Mouse (Mus musculus): ENCODE measurements around the gene Ino80d.

Ino80d gene

DNA sequence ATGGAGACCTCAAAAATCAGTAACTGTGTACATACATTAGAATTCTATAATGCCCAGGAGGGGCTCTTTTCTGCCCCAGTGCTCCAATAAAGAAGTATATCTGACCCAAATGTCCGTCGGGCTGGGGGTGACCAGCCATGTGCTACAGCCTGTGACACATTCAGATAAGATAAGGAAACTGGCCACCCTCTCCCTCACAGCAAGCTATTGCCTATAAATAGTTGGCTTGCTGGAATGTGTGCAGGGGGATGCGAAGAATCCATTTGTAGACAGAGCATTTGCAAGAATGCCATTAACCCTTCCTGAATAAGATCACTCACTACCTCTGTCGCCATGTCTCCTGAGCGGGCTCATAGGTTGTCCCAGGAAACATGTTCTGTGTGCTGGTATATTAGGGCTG lies 121.8 kb downstream of the Ino80d start:
- DNase-seq (ENCODE audit: extremely low read depth, low read depth, low spot score), result no peak

DNA sequence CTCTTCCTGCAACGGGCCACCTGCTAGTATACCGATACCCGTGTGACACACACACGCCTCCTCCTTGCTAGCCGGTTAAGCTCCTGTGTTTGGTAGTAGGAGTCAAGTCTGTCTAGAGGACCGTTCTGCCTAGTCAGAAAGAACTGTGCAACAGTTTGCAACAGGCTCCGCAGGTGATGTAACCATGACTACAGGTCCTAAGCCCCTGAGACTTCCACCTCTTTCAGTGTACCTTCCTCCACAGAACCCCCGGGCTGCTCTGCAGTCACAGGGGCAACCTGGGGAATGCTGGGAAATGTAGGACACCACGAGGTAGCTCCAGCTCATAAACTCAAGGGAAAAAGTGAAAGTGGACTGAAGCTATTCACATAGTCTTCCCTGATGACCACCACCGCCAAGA lies 123.4 kb downstream of the Ino80d start:
- DNase-seq (ENCODE audit: extremely low read depth, low read depth, low spot score), result no peak

- DNase-seq (ENCODE audit: extremely low read depth, low read depth, low spot score), result no peak
These were observed 126.9 kb downstream of the Ino80d start for GRCm38 (mm10) chr1:62987561-62987960.

- DNase-seq (ENCODE audit: extremely low read depth, low read depth, low spot score), result no peak
These were observed 128.2 kb downstream of the Ino80d start for GRCm38 (mm10) chr1:62986267-62986666.

DNA sequence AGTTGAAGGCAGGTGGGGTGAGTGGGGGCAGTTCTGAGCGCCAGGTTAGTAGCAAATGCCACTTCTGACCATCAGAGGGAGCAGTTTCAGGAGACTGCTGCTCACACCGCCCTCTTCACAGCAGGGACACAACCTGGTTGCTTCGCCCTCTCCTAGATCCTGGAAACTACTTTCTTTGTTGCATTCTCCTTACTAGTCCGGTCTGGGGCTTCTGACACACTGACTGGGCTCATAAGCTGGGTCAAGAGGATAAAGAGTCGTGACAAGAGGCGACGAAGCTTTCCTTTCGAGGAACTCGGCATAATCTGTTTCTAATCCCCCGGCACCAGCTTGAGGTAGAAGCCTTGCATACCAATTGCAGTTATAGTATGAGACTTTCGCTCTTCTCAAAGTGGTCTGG lies 129.9 kb downstream of the Ino80d start:
- DNase-seq (ENCODE audit: extremely low read depth, low read depth, low spot score), result no peak

DNA sequence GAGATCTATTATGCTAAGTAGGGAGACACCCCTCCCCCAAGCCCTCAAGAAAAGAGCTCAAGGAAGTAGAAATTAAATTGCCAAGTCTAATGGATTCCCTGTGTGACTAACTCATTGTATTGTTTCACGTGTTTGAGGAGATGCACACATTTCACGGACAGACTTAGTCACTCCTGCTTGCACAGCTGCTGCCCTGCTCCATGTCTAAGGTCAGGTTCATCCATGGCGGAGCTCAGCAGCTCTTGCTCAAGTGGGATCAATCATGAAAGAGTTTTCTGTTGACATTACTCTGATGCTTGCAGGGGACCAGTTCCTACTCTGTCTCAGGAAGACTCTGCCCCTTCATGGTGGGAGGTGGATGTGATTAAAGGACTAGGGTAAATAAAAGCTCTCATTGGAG lies 137.7 kb downstream of the Ino80d start:
- DNase-seq (ENCODE audit: extremely low read depth, low read depth, low spot score), result no peak

GRCm38 (mm10) chr1:62966885-62967284 lies 147.6 kb downstream of the Ino80d start:
- no peak for DNase-seq (ENCODE audit: extremely low read depth, low read depth, low spot score)

DNA sequence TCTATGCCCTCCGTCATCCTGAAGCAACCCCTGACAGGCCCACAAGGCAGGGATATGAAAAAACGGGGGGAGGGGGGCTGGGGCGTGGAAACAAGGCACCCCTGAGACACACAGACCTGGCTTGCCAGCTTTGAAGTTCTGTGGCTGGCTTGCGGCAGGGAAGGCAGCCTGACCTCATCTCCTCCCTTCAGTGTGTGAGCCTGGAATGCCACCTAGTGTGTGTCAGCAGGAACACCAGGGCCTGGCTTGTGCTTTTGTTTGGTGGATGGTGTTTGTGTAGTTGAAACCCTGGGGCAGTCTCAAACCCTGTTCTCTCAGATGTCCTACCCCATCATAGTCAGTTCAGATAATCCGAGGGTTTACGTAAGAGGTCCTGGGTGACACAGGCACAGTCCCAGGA lies 150.2 kb downstream of the Ino80d start:
- DNase-seq (ENCODE audit: extremely low read depth, low read depth, low spot score), result no peak

DNA sequence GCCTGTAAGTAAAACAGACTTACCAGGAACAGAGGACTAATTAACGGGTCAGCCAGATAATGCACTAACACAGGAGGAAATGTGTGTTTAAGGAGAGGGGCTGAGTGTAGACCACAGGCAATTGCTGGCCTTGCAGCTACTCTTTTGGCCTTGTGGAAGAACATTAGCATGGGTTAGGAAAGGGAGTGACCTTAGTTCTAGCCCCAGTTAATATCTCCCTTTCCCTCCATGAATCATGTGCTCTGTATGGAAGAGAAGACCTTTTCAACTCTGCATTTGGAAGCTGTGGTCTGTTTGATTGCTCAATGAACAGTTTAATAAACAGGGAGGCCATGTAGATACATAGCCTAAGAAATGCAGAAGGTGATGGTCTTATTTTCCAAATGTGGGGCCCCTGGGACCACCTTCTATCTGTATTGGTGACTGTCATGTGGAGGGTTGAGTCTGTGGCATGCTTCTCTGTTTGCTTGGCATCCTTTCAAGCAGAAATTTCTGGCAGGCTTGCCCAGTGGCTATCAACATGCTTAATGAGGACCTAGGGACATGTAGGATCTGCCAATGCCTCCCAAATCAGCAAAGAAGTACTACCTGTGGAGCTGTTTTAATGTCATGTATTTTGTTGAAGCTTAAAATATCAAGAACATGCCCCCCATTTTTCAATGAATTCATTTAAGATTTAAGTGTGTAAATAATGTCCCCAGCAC lies 157.4 kb downstream of the Ino80d start:
- DNase-seq (ENCODE audit: extremely low read depth, low read depth, low spot score), result no peak

DNA sequence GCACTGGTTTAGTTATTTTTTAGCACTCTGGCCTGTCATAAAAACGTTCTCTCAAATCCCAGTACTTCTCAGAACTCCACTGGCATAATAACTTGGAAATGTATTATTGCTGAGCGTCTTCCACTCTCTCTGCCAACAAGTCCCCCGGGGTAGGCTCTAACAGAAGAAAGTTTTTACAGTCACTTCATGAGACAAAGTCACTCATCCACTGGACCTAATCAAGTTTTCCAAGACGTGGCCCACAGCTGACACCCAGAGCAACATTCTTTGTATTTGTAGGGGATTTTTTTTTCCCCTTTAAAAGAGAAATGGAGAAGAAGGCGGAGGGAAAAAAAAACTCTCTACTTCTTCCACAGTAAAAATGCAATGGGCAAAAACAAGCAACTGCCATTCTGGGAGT lies 157.9 kb downstream of the Ino80d start:
- DNase-seq (ENCODE audit: extremely low read depth, low read depth, low spot score), result no peak

GRCm38 (mm10) chr1:62955340-62955739 lies 159.1 kb downstream of the Ino80d start:
- DNase-seq (ENCODE audit: extremely low read depth, low read depth, low spot score), result no peak

DNA sequence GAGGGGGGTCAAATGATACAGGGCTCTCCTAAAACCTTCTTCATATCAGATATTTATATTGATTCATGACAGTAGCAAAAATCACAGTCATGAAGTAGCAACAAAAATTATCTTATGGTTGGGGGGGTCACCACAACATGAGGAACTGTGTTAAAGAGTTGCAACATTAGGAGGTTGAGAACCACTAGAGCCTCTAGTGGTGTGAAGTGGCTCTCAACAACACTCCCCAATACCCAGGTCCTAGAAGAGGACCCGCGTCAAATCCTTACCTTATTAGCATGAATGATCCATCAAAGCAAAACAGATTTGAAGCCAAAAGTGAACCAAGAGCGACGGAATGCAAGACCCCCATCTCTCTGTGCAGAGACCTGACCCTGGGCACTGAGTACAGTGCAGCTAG lies 161.4 kb downstream of the Ino80d start:
- no peak for DNase-seq (ENCODE audit: extremely low read depth, low read depth, low spot score)

DNA sequence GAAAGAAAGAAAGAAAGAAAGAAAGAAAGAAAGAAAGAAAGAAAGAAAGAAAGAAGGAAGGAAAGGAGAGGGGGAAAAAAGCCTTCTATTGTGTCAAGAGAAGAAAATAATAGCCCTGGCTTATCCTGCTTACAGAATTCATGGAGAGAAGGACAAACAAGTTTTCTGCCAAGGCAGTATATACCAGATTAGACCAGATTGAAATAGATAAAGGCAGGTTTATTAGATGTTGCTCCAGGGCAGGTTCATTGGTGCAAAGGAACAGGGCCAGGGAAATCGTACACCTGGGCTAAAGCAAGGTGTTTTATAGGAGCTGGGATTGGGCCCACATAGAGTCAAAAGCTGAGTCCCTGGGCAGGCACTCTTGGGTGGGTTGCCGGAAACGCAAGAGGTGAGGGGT lies 162.1 kb downstream of the Ino80d start:
- DNase-seq (ENCODE audit: extremely low read depth, low read depth, low spot score), result peak; percentile 68

GRCm38 (mm10) chr1:62951067-62951809 lies 163.2 kb downstream of the Ino80d start:
- DNase-seq (ENCODE audit: extremely low read depth, low read depth, low spot score), result peak; percentile 95

DNA sequence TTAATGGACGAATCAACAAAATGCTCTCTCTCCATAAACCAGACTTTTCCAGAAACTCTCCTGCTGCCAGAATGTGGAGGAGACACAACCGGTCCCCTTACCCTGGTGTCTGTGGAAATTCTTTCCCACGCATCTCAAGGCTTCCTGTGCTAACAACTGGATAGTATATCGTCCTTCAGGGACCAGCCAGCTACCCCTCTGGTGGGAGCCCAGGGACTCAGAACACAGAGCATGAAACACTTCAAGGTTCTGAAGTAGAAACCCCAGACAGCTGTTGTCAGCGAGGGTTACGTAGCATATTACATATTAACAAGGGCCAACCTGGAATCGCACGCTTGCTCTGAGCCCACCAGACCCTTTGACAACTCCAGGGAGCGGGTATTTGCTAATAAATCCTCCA lies 163.9 kb downstream of the Ino80d start:
- DNase-seq (ENCODE audit: extremely low read depth, low read depth, low spot score), result no peak

- DNase-seq (ENCODE audit: extremely low read depth, low read depth, low spot score), result no peak
These were observed 166.7 kb downstream of the Ino80d start for GRCm38 (mm10) chr1:62947807-62948206.

- no peak for DNase-seq (ENCODE audit: extremely low read depth, low read depth, low spot score)
These were observed 167.5 kb downstream of the Ino80d start for GRCm38 (mm10) chr1:62946987-62947386.

GRCm38 (mm10) chr1:62934752-62935329 lies 179.6 kb downstream of the Ino80d start:
- DNase-seq (ENCODE audit: extremely low read depth, low read depth, low spot score), result no peak

GRCm38 (mm10) chr1:62934100-62934513 lies 180.4 kb downstream of the Ino80d start:
- no peak for DNase-seq (ENCODE audit: extremely low read depth, low read depth, low spot score)

GRCm38 (mm10) chr1:62933288-62934099 lies 181.0 kb downstream of the Ino80d start:
- DNase-seq (ENCODE audit: extremely low read depth, low read depth, low spot score), result no peak

DNA sequence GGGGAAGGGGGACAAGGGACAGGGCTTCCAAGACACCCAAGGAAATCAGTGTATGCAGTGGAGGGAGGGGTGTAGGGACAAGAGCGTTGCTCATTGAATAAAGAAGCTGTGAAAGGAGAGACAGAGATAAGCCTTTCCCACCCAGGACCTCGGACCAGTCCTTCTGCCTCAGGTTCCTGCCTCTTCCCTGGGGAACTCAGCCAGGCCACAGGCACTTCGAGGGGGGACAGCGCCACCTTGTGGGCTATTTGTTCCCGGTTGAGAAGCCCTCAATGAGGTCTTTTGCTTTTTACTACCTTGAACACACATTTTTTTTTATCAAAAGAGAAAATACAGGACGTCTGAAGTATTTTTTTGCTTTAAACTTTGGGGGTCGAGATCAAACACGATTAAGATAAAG lies 185.0 kb downstream of the Ino80d start:
- no peak for DNase-seq (ENCODE audit: extremely low read depth, low read depth, low spot score)

Data from fat pad, adult 2 months (tissue).